9 mouse cellular contexts compared by ENCODE assay signal in genomic region chr4:32860184-32860965, GRCm38 (mm10).
DNase-seq lines count a peak whose midpoint lies in the region; ATAC-seq and TF ChIP-seq lines count a peak whose summit lies in the region.
"Had no signal": no experiment of that assay in that cellular context is flagged by ENCODE, and none has a peak within 500 bp of the region (broad histone marks: within the 10 kb centered on the region; RNA-seq: fewer than 3 reads in every experiment).

No protein-coding gene starts in this region.

- 0 out of 2 replicates have a peak overlapping the region, but pooled peaks have one; percentile 18 for H3K9ac ChIP-seq in hindbrain, embryonic 12.5 days

- intact Hi-C loops in left cerebral cortex, adult 2 months (cut with DNase I) = loop anchor here (2.0 kb wide), 1 partner anchor 90 kb away; the partner anchor contains the start of gene Ankrd6
- intact Hi-C loops in left cerebral cortex, postnatal 25 days (cut with DNase I) = no loop called here

- WGBS in hindbrain, embryonic 12.5 days = 40% methylated on average over 18 of the region's 18 CpGs

- peak; percentile 39; the same call in 1 of the 2 replicates for ATAC-seq in hindbrain, embryonic 12.5 days (ENCODE audit: low FRiP score)

- DNase-seq in left cerebral cortex, adult 2 months (ENCODE audit: extremely low spot score in 1 of 2, low spot score in 2 of 2) = peak in 1 of 2 experiments; percentile 51
- DNase-seq in left cerebral cortex, adult 11 months (ENCODE audit: low spot score) = no peak
- DNase-seq in left cerebral cortex, postnatal 25 days (ENCODE audit: low spot score in 2 of 2) = peak; percentile 49 to 58
- peak; percentile 49 to 71 for DNase-seq in right cerebral cortex, adult 2 months (ENCODE audit: low spot score in 2 of 2)
- no peak for DNase-seq in urinary bladder, postnatal 25 days (ENCODE audit: low spot score)
- no peak for DNase-seq in gastrocnemius, postnatal 4 days (ENCODE audit: low spot score in 2 of 2)
- DNase-seq in cerebellum, adult 11 months = no peak
- DNase-seq: heart, postnatal 36 days had no signal

- no peaks in the 10 kb centered on the region for H3K27me3 ChIP-seq in hindbrain, embryonic 12.5 days

- H3K9me3 ChIP-seq in hindbrain, embryonic 12.5 days (replicated peaks) = no peaks in the 10 kb centered on the region

- H3K36me3 ChIP-seq in hindbrain, embryonic 12.5 days = no peaks in the 10 kb centered on the region

- H3K4me3 ChIP-seq in left cerebral cortex, adult 2 months = peak overlapping the region; percentile 26; the same call in 1 of the 2 replicates
- H3K4me3 ChIP-seq in hindbrain, embryonic 12.5 days = no peak overlapping the region

- peak overlapping the region; percentile 36 for H3K4me2 ChIP-seq in hindbrain, embryonic 12.5 days (replicated peaks)

- TF ChIP-seq CTCF in left cerebral cortex, adult 2 months (IDR thresholded peaks at IDR 0.05) = no peak

- H3K4me1 ChIP-seq in hindbrain, embryonic 12.5 days = peaks cover 51% of the 10 kb centered on the region

- peak overlapping the region; percentile 6; the same call in 1 of the 2 replicates for H3K27ac ChIP-seq in left cerebral cortex, adult 2 months
- peak overlapping the region; percentile 58; the same call in 1 of the 2 replicates for H3K27ac ChIP-seq in hindbrain, embryonic 12.5 days

Comparison
In these comparisons a context has a peak if more than half of its experiments do, and no peak if none do; other contexts are left out.
1. DNase-seq: peak in left cerebral cortex, postnatal 25 days (2 of 2) and right cerebral cortex, adult 2 months (2 of 2); none in left cerebral cortex, adult 11 months (single experiment), urinary bladder, postnatal 25 days (single experiment), gastrocnemius, postnatal 4 days (0 of 2) and cerebellum, adult 11 months (single experiment).